Mouse (Mus musculus): ENCODE results near the gene Cabp2. TPM values are rescaled to one million over a fixed set of nuclear protein-coding genes. Genes with fewer than 3 reads are reported as not detected.
A peak's percentile ranks its signal among the peaks of the same experiment; 100 is the strongest.

Gene Cabp2
- polyA plus RNA-seq, 1 experiment from 2014 or later, result not detected

DNA sequence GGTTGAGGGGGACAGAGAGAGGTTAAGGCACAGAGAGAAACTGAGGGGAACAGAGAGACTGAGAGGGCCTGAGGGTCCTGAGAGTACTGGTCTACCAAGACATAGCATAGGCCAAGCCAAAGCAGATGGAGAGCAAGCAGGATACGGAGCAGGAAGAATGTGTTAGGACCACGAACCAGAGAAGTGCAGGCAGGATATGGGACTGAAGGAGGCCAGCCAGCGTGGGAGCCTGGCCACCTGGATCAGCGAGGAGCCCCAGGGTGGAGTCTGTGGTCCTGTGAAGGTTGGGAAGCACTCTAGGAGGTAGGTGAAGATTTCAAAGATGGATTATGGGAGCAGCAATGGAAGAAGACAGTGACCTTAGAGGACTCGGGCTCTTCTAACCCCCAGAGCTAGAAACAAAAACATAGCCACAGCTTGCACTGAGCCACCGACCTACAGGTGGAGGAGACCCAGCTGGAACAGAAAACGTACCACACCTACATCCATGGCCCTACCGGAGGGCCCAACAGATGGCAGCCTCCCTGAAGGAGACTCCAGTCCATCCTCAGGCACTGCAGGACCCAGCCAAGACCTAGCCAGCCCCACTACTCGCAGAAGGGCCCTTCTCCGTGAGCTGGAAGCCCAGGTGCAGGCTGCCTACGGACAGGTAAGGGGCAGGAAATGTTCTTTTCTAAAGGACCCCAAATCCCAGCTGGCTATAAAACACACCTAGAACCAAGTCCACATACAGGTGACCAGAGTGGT is 1.0 kb downstream of the Cabp2 start:
- Histone ChIP-seq H3K9me3 (ENCODE audit: control insufficient read depth, low read length) (no peaks in the 10 kb centered on the region), H3K36me3 (ENCODE audit: control insufficient read depth, insufficient read depth, low read length) (no peaks in the 10 kb centered on the region), H3K4me2 (ENCODE audit: low read depth, low read length, severe bottlenecking) (no peak overlapping the region), H3K9ac (ENCODE audit: low read length) (no peak overlapping the region), H3K4me3 (ENCODE audit: low read depth, low read length) (no peak overlapping the region), H3K4me1 (replicated peaks; ENCODE audit: control insufficient read depth, insufficient read depth, low read length) (no peaks in the 10 kb centered on the region), H3K27me3 (ENCODE audit: control insufficient read depth, insufficient read depth, low read length) (no peaks in the 10 kb centered on the region), H3K27ac (ENCODE audit: low read depth, low read length) (no peak overlapping the region)
- WGBS, result 84% methylated on average over 11 of the region's 11 CpGs
- peak; percentile 38 for DNase-seq (ENCODE audit: low spot score)
- ATAC-seq (replicated peaks; ENCODE audit: low FRiP score), result no peak

DNA sequence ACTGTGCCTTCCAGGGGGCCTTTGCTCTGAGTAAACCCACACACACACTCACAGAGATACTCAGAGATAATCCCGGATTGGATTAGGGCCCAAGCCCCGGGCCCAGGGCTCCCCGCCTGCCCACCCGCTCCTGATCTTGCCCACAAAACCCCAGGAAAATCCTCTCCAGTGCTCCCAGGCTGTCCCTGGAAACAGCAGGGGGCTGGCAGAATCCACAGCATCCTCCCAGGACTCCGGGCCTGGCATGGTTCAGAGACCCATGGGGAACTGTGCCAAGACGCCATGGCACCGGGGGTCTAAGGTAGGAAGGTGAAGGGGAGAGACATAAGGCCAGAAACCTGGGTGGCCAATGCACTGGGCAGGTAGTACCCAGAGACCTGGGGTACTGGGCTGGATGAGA is 1.9 kb downstream of the Cabp2 start:
- no peaks in the 10 kb centered on the region for H3K4me1 ChIP-seq (replicated peaks; ENCODE audit: control insufficient read depth, insufficient read depth, low read length)
- H3K4me3 ChIP-seq (ENCODE audit: low read depth, low read length), result no peak overlapping the region
- no peak overlapping the region for H3K4me2 ChIP-seq (ENCODE audit: low read depth, low read length, severe bottlenecking)
- H3K9me3 ChIP-seq (ENCODE audit: control insufficient read depth, low read length), result no peaks in the 10 kb centered on the region
- ATAC-seq (replicated peaks; ENCODE audit: low FRiP score) (no peak), DNase-seq (ENCODE audit: low spot score) (peak; percentile 42)
- no peak overlapping the region for H3K27ac ChIP-seq (ENCODE audit: low read depth, low read length)
- WGBS, result 66% methylated on average over 7 of the region's 7 CpGs
- no peaks in the 10 kb centered on the region for H3K27me3 ChIP-seq (ENCODE audit: control insufficient read depth, insufficient read depth, low read length)
- H3K9ac ChIP-seq (ENCODE audit: low read length), result no peak overlapping the region
- no peaks in the 10 kb centered on the region for H3K36me3 ChIP-seq (ENCODE audit: control insufficient read depth, insufficient read depth, low read length)

DNA sequence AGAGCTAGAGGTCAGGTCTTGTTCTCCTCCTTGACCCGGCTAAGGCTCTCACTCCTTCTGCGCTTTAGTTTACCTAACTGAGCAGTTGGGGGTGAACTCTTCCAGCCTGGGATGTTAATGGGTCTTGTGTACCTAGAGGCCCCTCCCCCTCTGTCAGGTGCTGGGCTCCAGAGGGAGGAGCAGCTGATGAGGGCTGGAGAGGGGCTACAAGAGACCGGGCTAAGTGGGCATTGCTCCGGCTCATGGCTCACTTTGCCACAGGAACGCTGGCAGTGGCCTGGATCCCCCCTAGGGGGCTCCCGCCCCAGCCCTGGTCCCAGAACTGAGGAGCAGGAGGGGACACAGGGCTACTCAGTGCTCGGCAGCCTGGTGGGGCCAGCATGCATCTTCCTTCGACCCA is 2.4 kb downstream of the Cabp2 start:
- DNase-seq (ENCODE audit: low spot score) (peak; percentile 51), ATAC-seq (replicated peaks; ENCODE audit: low FRiP score) (no peak)
- H3K4me3 ChIP-seq (ENCODE audit: low read depth, low read length), result no peak overlapping the region
- H3K36me3 ChIP-seq (ENCODE audit: control insufficient read depth, insufficient read depth, low read length), result no peaks in the 10 kb centered on the region
- H3K4me2 ChIP-seq (ENCODE audit: low read depth, low read length, severe bottlenecking), result no peak overlapping the region
- H3K27ac ChIP-seq (ENCODE audit: low read depth, low read length), result no peak overlapping the region
- H3K4me1 ChIP-seq (replicated peaks; ENCODE audit: control insufficient read depth, insufficient read depth, low read length), result no peaks in the 10 kb centered on the region
- H3K9ac ChIP-seq (ENCODE audit: low read length), result no peak overlapping the region
- no peaks in the 10 kb centered on the region for H3K27me3 ChIP-seq (ENCODE audit: control insufficient read depth, insufficient read depth, low read length)
- no peaks in the 10 kb centered on the region for H3K9me3 ChIP-seq (ENCODE audit: control insufficient read depth, low read length)
- WGBS, result 28% methylated on average over 8 of the region's 8 CpGs

DNA sequence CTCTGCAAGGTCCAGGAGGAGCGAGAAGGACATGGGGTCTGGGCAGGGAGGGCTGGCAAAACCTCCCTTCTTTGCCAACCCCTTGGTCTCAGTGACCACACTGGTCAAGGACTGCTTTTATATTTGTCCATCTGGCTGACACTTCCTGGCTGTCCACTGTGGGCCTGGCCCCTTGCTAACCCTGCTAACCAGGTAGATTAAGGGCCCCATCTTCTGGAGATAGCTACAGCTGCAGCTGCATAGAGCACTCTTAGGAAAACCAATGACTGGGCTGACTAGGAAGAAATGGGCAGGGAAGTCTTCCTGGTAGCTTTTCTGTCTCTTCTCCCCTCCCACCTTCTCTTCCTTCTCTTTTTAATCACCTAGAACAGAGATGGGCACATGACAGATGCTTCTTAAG is 3.6 kb downstream of the Cabp2 start:
- Histone ChIP-seq H3K27me3 (ENCODE audit: control insufficient read depth, insufficient read depth, low read length) (no peaks in the 10 kb centered on the region), H3K4me1 (replicated peaks; ENCODE audit: control insufficient read depth, insufficient read depth, low read length) (no peaks in the 10 kb centered on the region), H3K36me3 (ENCODE audit: control insufficient read depth, insufficient read depth, low read length) (no peaks in the 10 kb centered on the region), H3K4me2 (ENCODE audit: low read depth, low read length, severe bottlenecking) (no peak overlapping the region), H3K27ac (ENCODE audit: low read depth, low read length) (no peak overlapping the region), H3K4me3 (ENCODE audit: low read depth, low read length) (no peak overlapping the region), H3K9ac (ENCODE audit: low read length) (no peak overlapping the region), H3K9me3 (ENCODE audit: control insufficient read depth, low read length) (no peaks in the 10 kb centered on the region)
- WGBS, result 93% methylated on average over 1 of the region's 1 CpGs
- ATAC-seq (replicated peaks; ENCODE audit: low FRiP score) (no peak), DNase-seq (ENCODE audit: low spot score) (no peak)

DNA sequence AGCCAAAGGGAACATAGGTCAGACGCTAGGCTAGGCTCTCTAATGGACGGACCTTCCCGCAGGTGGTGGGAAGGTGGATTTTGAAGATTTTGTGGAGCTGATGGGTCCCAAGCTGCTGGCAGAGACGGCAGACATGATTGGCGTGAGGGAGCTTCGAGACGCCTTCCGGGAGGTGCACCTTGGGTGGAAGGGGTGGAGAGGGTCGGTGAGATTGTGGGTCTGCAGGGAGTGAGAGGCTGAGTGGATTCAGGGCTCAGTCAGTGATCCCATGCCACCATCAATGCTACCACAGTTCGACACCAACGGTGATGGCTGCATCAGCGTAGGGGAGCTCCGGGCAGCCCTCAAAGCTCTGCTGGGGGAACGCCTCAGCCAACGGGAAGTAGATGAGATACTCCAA is 4.8 kb downstream of the Cabp2 start:
- no peaks in the 10 kb centered on the region for H3K36me3 ChIP-seq (ENCODE audit: control insufficient read depth, insufficient read depth, low read length)
- H3K4me1 ChIP-seq (replicated peaks; ENCODE audit: control insufficient read depth, insufficient read depth, low read length), result no peaks in the 10 kb centered on the region
- H3K4me3 ChIP-seq (ENCODE audit: low read depth, low read length), result no peak overlapping the region
- DNase-seq (ENCODE audit: low spot score) (peak; percentile 42), ATAC-seq (replicated peaks; ENCODE audit: low FRiP score) (no peak)
- H3K27me3 ChIP-seq (ENCODE audit: control insufficient read depth, insufficient read depth, low read length), result no peaks in the 10 kb centered on the region
- WGBS, result 92% methylated on average over 15 of the region's 15 CpGs
- H3K27ac ChIP-seq (ENCODE audit: low read depth, low read length), result no peak overlapping the region
- no peak overlapping the region for H3K4me2 ChIP-seq (ENCODE audit: low read depth, low read length, severe bottlenecking)
- no peaks in the 10 kb centered on the region for H3K9me3 ChIP-seq (ENCODE audit: control insufficient read depth, low read length)
- no peak overlapping the region for H3K9ac ChIP-seq (ENCODE audit: low read length)

DNA sequence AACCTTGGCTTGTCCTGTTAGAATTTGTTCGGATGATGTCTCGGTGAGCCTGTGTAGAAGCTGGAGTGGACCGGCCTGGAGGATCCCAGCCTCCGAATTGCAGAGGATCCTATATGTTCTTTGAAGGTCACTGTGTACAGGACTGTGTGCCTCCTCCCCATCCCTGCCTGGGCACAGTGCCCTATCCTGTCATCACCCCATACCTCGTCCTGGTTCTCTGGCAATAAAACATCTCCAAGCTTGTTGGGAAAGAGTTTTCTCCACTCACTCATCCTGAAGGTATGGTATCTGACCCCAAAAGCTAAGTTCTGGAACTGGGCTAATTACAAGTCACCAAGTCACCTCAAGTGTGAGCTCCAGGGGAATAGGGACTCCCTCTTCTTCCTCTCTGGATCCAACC is 5.7 kb downstream of the Cabp2 start:
- Histone ChIP-seq H3K4me2 (ENCODE audit: low read depth, low read length, severe bottlenecking) (no peak overlapping the region), H3K4me1 (replicated peaks; ENCODE audit: control insufficient read depth, insufficient read depth, low read length) (no peaks in the 10 kb centered on the region), H3K4me3 (ENCODE audit: low read depth, low read length) (no peak overlapping the region), H3K9ac (ENCODE audit: low read length) (no peak overlapping the region), H3K27ac (ENCODE audit: low read depth, low read length) (no peak overlapping the region), H3K36me3 (ENCODE audit: control insufficient read depth, insufficient read depth, low read length) (no peaks in the 10 kb centered on the region), H3K9me3 (ENCODE audit: control insufficient read depth, low read length) (no peaks in the 10 kb centered on the region), H3K27me3 (ENCODE audit: control insufficient read depth, insufficient read depth, low read length) (no peaks in the 10 kb centered on the region)
- WGBS, result 87% methylated on average over 5 of the region's 5 CpGs
- peak; percentile 41 for DNase-seq (ENCODE audit: low spot score)
- no peak for ATAC-seq (replicated peaks; ENCODE audit: low FRiP score)

DNA sequence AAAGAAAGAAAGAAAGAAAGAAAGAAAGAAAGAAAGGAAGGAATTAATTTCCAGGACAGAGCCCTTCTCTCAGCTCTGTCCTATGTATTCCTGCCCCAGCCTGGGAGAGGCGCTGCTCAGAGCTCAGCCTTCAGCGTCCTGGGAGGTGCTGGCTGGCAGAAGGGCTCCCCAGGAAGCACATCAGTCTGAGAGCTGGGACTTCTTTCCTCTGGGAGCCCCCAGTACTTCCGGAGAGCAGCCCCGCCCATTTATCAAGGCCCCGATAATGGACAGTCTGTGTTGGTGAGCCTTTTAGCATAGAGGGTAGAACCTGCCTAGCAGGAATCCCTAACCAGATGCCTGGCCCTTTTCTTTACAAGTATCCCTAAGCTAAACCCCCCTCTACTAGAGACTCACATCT is 6.8 kb downstream of the Cabp2 start:
- Histone ChIP-seq H3K27ac (ENCODE audit: low read depth, low read length) (no peak overlapping the region), H3K27me3 (ENCODE audit: control insufficient read depth, insufficient read depth, low read length) (no peaks in the 10 kb centered on the region), H3K36me3 (ENCODE audit: control insufficient read depth, insufficient read depth, low read length) (no peaks in the 10 kb centered on the region), H3K9me3 (ENCODE audit: control insufficient read depth, low read length) (no peaks in the 10 kb centered on the region), H3K4me3 (ENCODE audit: low read depth, low read length) (no peak overlapping the region), H3K4me1 (replicated peaks; ENCODE audit: control insufficient read depth, insufficient read depth, low read length) (no peaks in the 10 kb centered on the region), H3K4me2 (ENCODE audit: low read depth, low read length, severe bottlenecking) (no peak overlapping the region), H3K9ac (ENCODE audit: low read length) (no peak overlapping the region)
- ATAC-seq (replicated peaks; ENCODE audit: low FRiP score) (no peak), DNase-seq (ENCODE audit: low spot score) (peak; percentile 46)
- WGBS, result 55% methylated on average over 5 of the region's 5 CpGs

DNA sequence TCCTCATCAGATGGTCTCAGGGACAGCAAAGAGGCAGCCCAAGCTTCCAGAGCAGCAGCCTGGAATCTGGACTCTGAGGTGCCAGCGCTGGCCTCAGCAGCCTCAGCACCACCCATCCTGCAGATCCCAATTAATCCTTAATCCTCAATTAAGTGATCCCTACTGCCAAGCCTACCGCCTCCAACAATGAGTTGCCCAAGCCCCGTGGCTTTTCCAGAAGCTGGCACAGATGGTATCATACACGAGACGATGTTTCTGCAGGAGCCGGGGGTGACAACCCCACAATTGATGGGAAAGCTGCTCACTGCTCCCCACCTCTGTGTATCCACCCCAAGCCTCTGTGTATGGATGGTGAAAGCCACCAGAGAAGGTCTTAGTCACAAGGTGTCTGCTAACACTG is 7.8 kb downstream of the Cabp2 start:
- Histone ChIP-seq H3K9ac (ENCODE audit: low read length) (no peak overlapping the region), H3K27ac (ENCODE audit: low read depth, low read length) (no peak overlapping the region), H3K36me3 (ENCODE audit: control insufficient read depth, insufficient read depth, low read length) (no peaks in the 10 kb centered on the region), H3K9me3 (ENCODE audit: control insufficient read depth, low read length) (no peaks in the 10 kb centered on the region), H3K4me2 (ENCODE audit: low read depth, low read length, severe bottlenecking) (no peak overlapping the region), H3K4me1 (replicated peaks; ENCODE audit: control insufficient read depth, insufficient read depth, low read length) (no peaks in the 10 kb centered on the region), H3K27me3 (ENCODE audit: control insufficient read depth, insufficient read depth, low read length) (no peaks in the 10 kb centered on the region), H3K4me3 (ENCODE audit: low read depth, low read length) (no peak overlapping the region)
- no peak for ATAC-seq (replicated peaks; ENCODE audit: low FRiP score)
- 65% methylated on average over 6 of the region's 6 CpGs for WGBS
- DNase-seq (ENCODE audit: low spot score), result no peak

DNA sequence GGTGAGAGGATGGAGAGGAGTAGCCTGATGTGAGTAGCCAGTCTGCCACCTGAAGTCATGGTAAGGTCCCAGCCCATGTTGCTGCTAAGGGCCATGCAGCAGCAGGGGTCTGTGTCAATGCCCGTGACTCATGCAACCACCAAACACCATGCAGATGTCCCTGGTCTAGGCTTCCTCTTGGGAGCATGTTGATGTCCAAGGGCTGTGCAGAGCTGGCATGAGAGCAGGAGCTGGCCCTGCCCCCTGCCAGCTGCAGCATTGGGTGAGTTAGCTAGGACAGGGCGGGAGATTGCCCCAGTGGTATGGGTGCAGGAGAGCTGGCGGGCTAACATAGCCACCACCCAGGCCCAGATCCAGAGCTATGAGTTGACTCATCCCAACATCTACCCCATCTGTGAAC is 9.1 kb downstream of the Cabp2 start:
- H3K4me3 ChIP-seq (ENCODE audit: low read depth, low read length), result no peak overlapping the region
- 90% methylated on average over 3 of the region's 3 CpGs for WGBS
- no peak overlapping the region for H3K27ac ChIP-seq (ENCODE audit: low read depth, low read length)
- no peak overlapping the region for H3K4me2 ChIP-seq (ENCODE audit: low read depth, low read length, severe bottlenecking)
- H3K4me1 ChIP-seq (replicated peaks; ENCODE audit: control insufficient read depth, insufficient read depth, low read length), result no peaks in the 10 kb centered on the region
- no peaks in the 10 kb centered on the region for H3K9me3 ChIP-seq (ENCODE audit: control insufficient read depth, low read length)
- no peaks in the 10 kb centered on the region for H3K27me3 ChIP-seq (ENCODE audit: control insufficient read depth, insufficient read depth, low read length)
- no peak for DNase-seq (ENCODE audit: low spot score)
- no peak overlapping the region for H3K9ac ChIP-seq (ENCODE audit: low read length)
- no peaks in the 10 kb centered on the region for H3K36me3 ChIP-seq (ENCODE audit: control insufficient read depth, insufficient read depth, low read length)
- ATAC-seq (replicated peaks; ENCODE audit: low FRiP score), result no peak
